Mouse (Mus musculus) embryo, embryonic 10 days (tissue): ENCODE measurements around the gene Zfp296.
"Not testable (repeated sequence)": the region's sequence is repeated elsewhere in the genome, so short reads cannot be mapped to it uniquely, and the experiment has no call there.

Experiments
- DNase-seq: peaks from one replicate; pipeline ENCODE4 v3.0.0-alpha.2; 2015; ENCODE audit warnings: low spot score

Gene Zfp296

GRCm38 (mm10) chr7:19562643-19563410, 14.3 kb upstream of the Zfp296 start, which contains the start of gene Ppp1r37:
Ppp1r37 (minus strand) TSS chr7:19563076.
- peak; percentile 47 for DNase-seq

GRCm38 (mm10) chr7:19563884-19564283, 13.2 kb upstream of the Zfp296 start:
- no peak for DNase-seq

- no peak for DNase-seq
These were observed 12.6 kb upstream of the Zfp296 start for GRCm38 (mm10) chr7:19564455-19564854.

- DNase-seq: no peak
These were observed 11.3 kb upstream of the Zfp296 start for GRCm38 (mm10) chr7:19565803-19566202.

GRCm38 (mm10) chr7:19567426-19567825, 9.7 kb upstream of the Zfp296 start:
- DNase-seq: no peak

- DNase-seq: no peak
These were observed 7.4 kb upstream of the Zfp296 start for GRCm38 (mm10) chr7:19569647-19570046.

- peak; percentile 82 for DNase-seq
These were observed 3.9 kb upstream of the Zfp296 start for GRCm38 (mm10) chr7:19572926-19573775.

GRCm38 (mm10) chr7:19573776-19574140, 3.3 kb upstream of the Zfp296 start:
- no peak for DNase-seq

- no peak for DNase-seq
These were observed 1.5 kb upstream of the Zfp296 start for GRCm38 (mm10) chr7:19575559-19575958.

- DNase-seq: no peak
These were observed 859 bp downstream of the Zfp296 start for GRCm38 (mm10) chr7:19577877-19578414.

GRCm38 (mm10) chr7:19578436-19578835, 1.3 kb downstream of the Zfp296 start:
- DNase-seq: no peak

- no peak for DNase-seq
These were observed 2.7 kb downstream of the Zfp296 start for GRCm38 (mm10) chr7:19579751-19580150.

- DNase-seq: no peak
These were observed 3.5 kb downstream of the Zfp296 start for GRCm38 (mm10) chr7:19580634-19581033.

GRCm38 (mm10) chr7:19586269-19586668, 9.2 kb downstream of the Zfp296 start:
- DNase-seq: no peak

- DNase-seq: peak; percentile 63
These were observed 12.1 kb downstream of the Zfp296 start for GRCm38 (mm10) chr7:19589207-19589606.

GRCm38 (mm10) chr7:19589917-19590316, 12.8 kb downstream of the Zfp296 start:
- peak; percentile 90 for DNase-seq

- no peak for DNase-seq
These were observed 16.1 kb downstream of the Zfp296 start for GRCm38 (mm10) chr7:19593061-19593730.

- DNase-seq: no peak
These were observed 23.5 kb downstream of the Zfp296 start for GRCm38 (mm10) chr7:19600562-19600961.

- no peak for DNase-seq
These were observed 26.0 kb downstream of the Zfp296 start for GRCm38 (mm10) chr7:19603055-19603454.

- peak; percentile 98 for DNase-seq
These were observed 26.9 kb downstream of the Zfp296 start, which contains the start of gene Clasrp for GRCm38 (mm10) chr7:19603849-19604605. Clasrp (minus strand) TSS chr7:19604486.

GRCm38 (mm10) chr7:19604606-19605214, 27.6 kb downstream of the Zfp296 start:
- DNase-seq: not testable (repeated sequence)
